Mouse (Mus musculus) MEL (cell line): Measurements from ENCODE around the gene Taco1. TPM values are rescaled to one million over a fixed set of nuclear protein-coding genes. Genes with fewer than 3 reads are reported as not detected.
A peak's percentile ranks its signal among the peaks of the same experiment; 100 is the strongest.

Source experiments
- DNase-seq: peaks from one replicate; pipeline ENCODE4 v3.0.0; 2011; ENCODE audit warnings: low read depth, low spot score
- H3K27ac ChIP-seq: 2 replicates; pipeline ENCODE4 v1.5.1; 2012; ENCODE audit warnings: low read depth, mild to moderate bottlenecking, control low read depth, low read length, moderate library complexity; ENCODE audit not compliant: control insufficient read depth
- H3K27me3 ChIP-seq, 2 experiments: fragments of 150-350 bp in 1 of 2; sonication (generic) in 1 of 2; 2 replicates each; pipeline ENCODE4 v1.6.1; 2012; ENCODE audit warnings: low read length in 2 of 2, mild to moderate bottlenecking in 2 of 2, improper control_type of control experiment in 1 of 2, moderate library complexity in 1 of 2; ENCODE audit not compliant: insufficient read depth in 2 of 2, control insufficient read depth in 1 of 2
- H3K36me3 ChIP-seq, 2 experiments: 2 replicates each; pipeline ENCODE4 v1.6.1; 2012 to 2014; ENCODE audit warnings: low read length in 2 of 2, improper control_type of control experiment in 1 of 2, inconsistent platforms in 1 of 2, mild to moderate bottlenecking in 1 of 2; ENCODE audit not compliant: insufficient read depth in 2 of 2, control insufficient read depth in 1 of 2
- H3K4me1 ChIP-seq, 2 experiments: fragments of 150-350 bp in 1 of 2; sonication (generic) in 1 of 2; 2 replicates each; pipeline ENCODE4 v1.6.1; 2012; ENCODE audit warnings: low read length in 2 of 2, improper control_type of control experiment in 1 of 2, mild to moderate bottlenecking in 1 of 2; ENCODE audit not compliant: insufficient read depth in 2 of 2, control insufficient read depth in 1 of 2
- H3K4me3 ChIP-seq, 2 experiments: fragments of 150-350 bp in 1 of 2; sonication (generic) in 1 of 2; 2 replicates each; pipeline ENCODE4 v1.5.1; 2012; ENCODE audit warnings: low read depth in 2 of 2, low read length in 2 of 2, mild to moderate bottlenecking in 2 of 2, moderate library complexity in 2 of 2, control low read depth in 1 of 2, improper control_type of control experiment in 1 of 2; ENCODE audit not compliant: control insufficient read depth in 1 of 2, insufficient read depth in 1 of 2
- H3K79me2 ChIP-seq: 2 replicates; pipeline ENCODE4 v1.6.1; 2012; ENCODE audit warnings: mild to moderate bottlenecking, low read length, moderate library complexity; ENCODE audit not compliant: control insufficient read depth, poor library complexity, insufficient read depth
- H3K9ac ChIP-seq: 2 replicates; pipeline ENCODE4 v1.6.1; 2012; ENCODE audit warnings: low read depth, mild to moderate bottlenecking, control low read depth, low read length, moderate library complexity; ENCODE audit not compliant: control insufficient read depth, poor library complexity, severe bottlenecking
- H3K9me3 ChIP-seq: fragments of 150-350 bp; sonication (generic); replicated peaks from 2 replicates; pipeline ENCODE4 v1.6.1; 2012; ENCODE audit warnings: mild to moderate bottlenecking, low read length, improper control_type of control experiment, moderate library complexity; ENCODE audit not compliant: insufficient read depth
- CHD1 ChIP-seq: IDR thresholded peaks from 2 replicates; pipeline ENCODE4 v1.6.1; 2012; ENCODE audit warnings: low read depth, mild to moderate bottlenecking, inconsistent platforms, low read length, improper control_type of control experiment
- CHD2 ChIP-seq: IDR thresholded peaks from 2 replicates; pipeline ENCODE4 v1.6.1; 2011; ENCODE audit warnings: low read length, improper control_type of control experiment
- CTCF ChIP-seq, 3 experiments: IDR thresholded peaks in 2 of 3; conservative IDR thresholded peaks in 1 of 3; 2 replicates each; pipeline ENCODE4 v1.5.1; 2011 to 2012; ENCODE audit warnings: low read length in 3 of 3, low read depth in 2 of 3, mild to moderate bottlenecking in 2 of 3, improper control_type of control experiment in 1 of 3, inconsistent platforms in 1 of 3, mixed read lengths in 1 of 3, moderate library complexity in 1 of 3; ENCODE audit not compliant: control insufficient read depth in 1 of 3, insufficient read depth in 1 of 3, poor library complexity in 1 of 3, severe bottlenecking in 1 of 3
- E2F4 ChIP-seq: IDR thresholded peaks from 2 replicates; pipeline ENCODE4 v1.6.1; 2011; ENCODE audit warnings: low read depth, low read length, improper control_type of control experiment, borderline replicate concordance
- ETS1 ChIP-seq: IDR thresholded peaks from 2 replicates; pipeline ENCODE4 v1.6.1; 2012; ENCODE audit warnings: low read depth, mild to moderate bottlenecking, inconsistent platforms, low read length, improper control_type of control experiment, moderate library complexity
- HCFC1 ChIP-seq: IDR thresholded peaks from 2 replicates; pipeline ENCODE4 v1.6.1; 2012; ENCODE audit warnings: low read depth, mild to moderate bottlenecking, inconsistent platforms, low read length, improper control_type of control experiment, moderate library complexity
- JUND ChIP-seq: IDR thresholded peaks from 2 replicates; pipeline ENCODE4 v1.6.1; 2011; ENCODE audit warnings: low read depth, mild to moderate bottlenecking, improper control_type of control experiment, low read length
- MAFK ChIP-seq: IDR thresholded peaks from 2 replicates; pipeline ENCODE4 v1.6.1; 2011; ENCODE audit warnings: low read depth, mild to moderate bottlenecking, low read length, improper control_type of control experiment, borderline replicate concordance
- MAZ ChIP-seq: IDR thresholded peaks from 2 replicates; pipeline ENCODE4 v1.6.1; 2012; ENCODE audit warnings: low read depth, mild to moderate bottlenecking, inconsistent platforms, low read length, improper control_type of control experiment
- MEF2A ChIP-seq: IDR thresholded peaks from 2 replicates; pipeline ENCODE4 v1.6.1; 2014; ENCODE audit warnings: low read depth, mild to moderate bottlenecking, inconsistent platforms, low read length, improper control_type of control experiment; ENCODE audit not compliant: poor library complexity, insufficient replicate concordance, severe bottlenecking; ENCODE audit errors: extremely low read depth
- MYB ChIP-seq: IDR thresholded peaks from 2 replicates; pipeline ENCODE4 v1.6.1; 2011; ENCODE audit warnings: mild to moderate bottlenecking, low read depth, low read length, improper control_type of control experiment
- NELFE ChIP-seq: IDR thresholded peaks from 2 replicates; pipeline ENCODE4 v1.6.1; 2011; ENCODE audit warnings: low read depth, low read length, improper control_type of control experiment
- NRF1 ChIP-seq: IDR thresholded peaks from 2 replicates; pipeline ENCODE4 v1.6.1; 2014; ENCODE audit warnings: low read depth, mild to moderate bottlenecking, inconsistent platforms, low read length, improper control_type of control experiment, moderate library complexity; ENCODE audit not compliant: poor library complexity, insufficient read depth, severe bottlenecking
- POLR2A ChIP-seq, 2 experiments: IDR thresholded peaks; 2 replicates each; pipeline ENCODE4 v1.6.1; 2011 to 2012; ENCODE audit warnings: low read length in 2 of 2, mild to moderate bottlenecking in 2 of 2, control low read depth in 1 of 2, improper control_type of control experiment in 1 of 2, low read depth in 1 of 2, moderate library complexity in 1 of 2; ENCODE audit not compliant: control insufficient read depth in 1 of 2, insufficient read depth in 1 of 2, poor library complexity in 1 of 2
- POLR2AphosphoS5 ChIP-seq: IDR thresholded peaks from 2 replicates; pipeline ENCODE4 v1.6.1; 2012; ENCODE audit warnings: low read depth, borderline replicate concordance, mild to moderate bottlenecking, inconsistent platforms, low read length, moderate library complexity, mixed read lengths
- SIN3A ChIP-seq: IDR thresholded peaks from 2 replicates; pipeline ENCODE4 v1.6.1; 2012; ENCODE audit warnings: low read length, improper control_type of control experiment, inconsistent platforms
- SMC3 ChIP-seq: IDR thresholded peaks from 2 replicates; pipeline ENCODE4 v1.6.1; 2011; ENCODE audit warnings: low read depth, low read length, improper control_type of control experiment
- TAL1 ChIP-seq: IDR thresholded peaks from 2 replicates; pipeline ENCODE4 v1.6.1; 2012; ENCODE audit warnings: mild to moderate bottlenecking, inconsistent platforms, low read length, moderate library complexity, mixed read lengths
- TBP ChIP-seq: IDR thresholded peaks from 2 replicates; pipeline ENCODE4 v1.8.0; 2011; ENCODE audit warnings: low read depth, low read length, improper control_type of control experiment
- TCF12 ChIP-seq: IDR thresholded peaks from 2 replicates; pipeline ENCODE4 v1.6.1; 2014; ENCODE audit warnings: low read depth, mild to moderate bottlenecking, inconsistent platforms, low read length, improper control_type of control experiment, moderate library complexity
- UBTF ChIP-seq: IDR thresholded peaks from 2 replicates; pipeline ENCODE4 v1.6.1; 2012; ENCODE audit warnings: low read depth, mild to moderate bottlenecking, inconsistent platforms, low read length, improper control_type of control experiment, moderate library complexity, borderline replicate concordance; ENCODE audit not compliant: insufficient read depth
- USF1 ChIP-seq: IDR thresholded peaks from 2 replicates; pipeline ENCODE4 v1.6.1; 2014; ENCODE audit warnings: low read depth, mild to moderate bottlenecking, inconsistent platforms, low read length, improper control_type of control experiment, moderate library complexity
- USF2 ChIP-seq, 2 experiments: IDR thresholded peaks; 2 replicates each; pipeline ENCODE4 v1.6.1; 2011 to 2012; ENCODE audit warnings: improper control_type of control experiment in 2 of 2, low read length in 2 of 2, borderline replicate concordance in 1 of 2, inconsistent platforms in 1 of 2, low read depth in 1 of 2, mild to moderate bottlenecking in 1 of 2; ENCODE audit not compliant: insufficient read depth in 1 of 2
- ZC3H11A ChIP-seq: IDR thresholded peaks from 2 replicates; pipeline ENCODE4 v1.6.1; 2012; ENCODE audit warnings: low read depth, mild to moderate bottlenecking, inconsistent platforms, low read length, improper control_type of control experiment
- ZMIZ1 ChIP-seq: IDR thresholded peaks from 2 replicates; pipeline ENCODE4 v1.6.1; 2012; ENCODE audit warnings: low read depth, mild to moderate bottlenecking, inconsistent platforms, low read length, improper control_type of control experiment, moderate library complexity
- ZNF384 ChIP-seq: IDR thresholded peaks from 2 replicates; pipeline ENCODE4 v1.6.1; 2012; ENCODE audit warnings: low read depth, mild to moderate bottlenecking, inconsistent platforms, low read length, improper control_type of control experiment
- polyA plus RNA-seq, 2 experiments: library from polyadenylated mRNA; stranded (reverse) in 1 of 2; unstranded in 1 of 2; fragments of >175 nt in 1 of 2; fragments of >200 nt in 1 of 2; gene quantifications; 2 replicates each; pipeline versions ENCODE4 v1.2.1 to v1.2.4; 2012; ENCODE audit warnings: low replicate concordance in 2 of 2, low read depth in 1 of 2; ENCODE audit not compliant: insufficient read length in 2 of 2, insufficient read depth in 1 of 2, missing spikeins in 1 of 2
- total RNA-seq: library from RNA; depleted of rRNA; stranded (reverse); fragments of 300-350 nt; gene quantifications from 2 replicates; pipeline ENCODE4 v1.2.3, GENCODE M21; 2012

Taco1 gene
- total and polyA plus RNA-seq, 3 experiments: 33.1 to 33.3 TPM; not detected in 1

- TF ChIP-seq NELFE (peak; percentile 34; the same call in 1 of the 2 replicates), E2F4 (no peak), TBP (peak; percentile 45; the same call in 1 of the 2 replicates), POLR2A (IDR thresholded peaks at IDR 0.05; ENCODE audit: control insufficient read depth in 1 of 2, insufficient read depth in 1 of 2, low read depth in 1 of 2, low read length in 2 of 2, poor library complexity in 1 of 2) (peak in 1 of 2 experiments; percentile 43; a peak in 2 of 4 replicates)
Measured at GRCm38 (mm10) chr11:106056819-106057491, 8.9 kb upstream of the Taco1 start (continued).

- peaks cover 31 to 39% of the 10 kb centered on the region in 2 experiments for H3K36me3 ChIP-seq
- no peak overlapping the region for H3K9ac ChIP-seq
- TF ChIP-seq CTCF (IDR thresholded peaks at IDR 0.05 in 2 of 3, conservative IDR thresholded peaks at IDR 0.05 in 1 of 3; ENCODE audit: control insufficient read depth in 1 of 3, insufficient read depth in 1 of 3, low read depth in 2 of 3, low read length in 3 of 3, poor library complexity in 1 of 3, severe bottlenecking in 1 of 3) (no peak), POLR2AphosphoS5 (no peak), TAL1 (no peak), TBP (no peak), POLR2A (IDR thresholded peaks at IDR 0.05; ENCODE audit: control insufficient read depth in 1 of 2, insufficient read depth in 1 of 2, low read depth in 1 of 2, low read length in 2 of 2, poor library complexity in 1 of 2) (no peak), NRF1 (no peak), MEF2A (no peak)
- H3K9me3 ChIP-seq: no peaks in the 10 kb centered on the region
- peaks cover 30 to 34% of the 10 kb centered on the region in 2 experiments for H3K4me1 ChIP-seq
- DNase-seq: no peak
- no peaks in the 10 kb centered on the region for H3K27me3 ChIP-seq
- H3K4me3 ChIP-seq: no peak overlapping the region
- H3K79me2 ChIP-seq: no peaks in the 10 kb centered on the region
- H3K27ac ChIP-seq: peak overlapping the region; percentile 79
Measured at GRCm38 (mm10) chr11:106058020-106058419, 7.8 kb upstream of the Taco1 start.

- Histone ChIP-seq H3K36me3 (peaks cover 18 to 39% of the 10 kb centered on the region in 2 experiments), H3K79me2 (no peaks in the 10 kb centered on the region), H3K4me3 (no peak overlapping the region)
- TF ChIP-seq TCF12: peak; percentile 58
- no peak for TF ChIP-seq CHD2
- no peak for TF ChIP-seq ZNF384
- 0 out of 2 replicates have a peak, but pooled peaks have one; percentile 4 for TF ChIP-seq CHD1
- TF ChIP-seq JUND: 0 out of 2 replicates have a peak, but pooled peaks have one; percentile 8
- no peak for TF ChIP-seq USF2 (IDR thresholded peaks at IDR 0.05; ENCODE audit: borderline replicate concordance in 1 of 2, insufficient read depth in 1 of 2, low read depth in 1 of 2, low read length in 2 of 2)
- TF ChIP-seq USF1: no peak
- no peak for TF ChIP-seq E2F4
- TF ChIP-seq MYB: no peak
- no peak for TF ChIP-seq POLR2AphosphoS5
- no peak for TF ChIP-seq MAZ
- TF ChIP-seq UBTF: no peak
- TF ChIP-seq ZC3H11A: no peak
- no peak for TF ChIP-seq CTCF (IDR thresholded peaks at IDR 0.05 in 2 of 3, conservative IDR thresholded peaks at IDR 0.05 in 1 of 3; ENCODE audit: control insufficient read depth in 1 of 3, insufficient read depth in 1 of 3, low read depth in 2 of 3, low read length in 3 of 3, poor library complexity in 1 of 3, severe bottlenecking in 1 of 3)
- no peak for TF ChIP-seq SMC3
- no peak for TF ChIP-seq HCFC1
- TF ChIP-seq SIN3A: peak; percentile 37; the same call in 1 of the 2 replicates
- peak; percentile 59 for TF ChIP-seq ETS1
- 0 out of 2 replicates have a peak, but pooled peaks have one; percentile 10 for TF ChIP-seq MAFK
- TF ChIP-seq ZMIZ1: 0 out of 2 replicates have a peak, but pooled peaks have one; percentile 6
Measured at GRCm38 (mm10) chr11:106060549-106060948, 5.3 kb upstream of the Taco1 start.

More at GRCm38 (mm10) chr11:106060549-106060948, 5.3 kb upstream of the Taco1 start:
- peak; percentile 44 for DNase-seq
- Histone ChIP-seq H3K9ac (no peak overlapping the region), H3K27ac (no peak overlapping the region), H3K27me3 (no peaks in the 10 kb centered on the region), H3K9me3 (no peaks in the 10 kb centered on the region), H3K4me1 (peaks cover 29 to 34% of the 10 kb centered on the region in 2 experiments)
